Mouse (Mus musculus): ENCODE data around the gene Olfr676. TPM values are rescaled to one million over a fixed set of nuclear protein-coding genes. Genes with fewer than 3 reads are reported as not detected.

Olfr676 gene
- total RNA-seq (2023), result not detected

GRCm38 (mm10) chr7:105032398-105032797, at the start of gene Olfr676:
Olfr676 (plus strand) TSS chr7:105032698.

GRCm38 (mm10) chr7:105001929-105002328, 30.6 kb upstream of the Olfr676 start, which contains the start of gene Olfr672:
Olfr672 (minus strand) TSS chr7:105002029.

GRCm38 (mm10) chr7:105028360-105028759, 4.1 kb upstream of the Olfr676 start, which contains the start of gene Olfr675:
Olfr675 (minus strand) TSS chr7:105028460.

GRCm38 (mm10) chr7:105064175-105064574, 31.7 kb downstream of the Olfr676 start, which contains the start of gene Olfr678:
Olfr678 (plus strand) TSS chr7:105064475.

GRCm38 (mm10) chr7:105080905-105081304, 48.4 kb downstream of the Olfr676 start, which contains the start of gene Olfr679:
Olfr679 (plus strand) TSS chr7:105081205.

Other genes starting within 250 kb of the Olfr676 start
- gene Usp17lb, start 190.1 kb upstream of the Olfr676 start, total RNA-seq (2023), result not detected
- gene Usp17la, start 175.7 kb upstream of the Olfr676 start, total RNA-seq (2023), result not detected
- not detected for gene Olfr665, start 154.7 kb upstream of the Olfr676 start, total RNA-seq (2023)
- not detected for gene Olfr666, start 136.7 kb upstream of the Olfr676 start, total RNA-seq (2023)
- not detected for gene Olfr667, start 111.2 kb upstream of the Olfr676 start, total RNA-seq (2023)
- gene Olfr668, start 104.6 kb upstream of the Olfr676 start, total RNA-seq (2023), result not detected
- gene Olfr669, start 98.5 kb upstream of the Olfr676 start, total RNA-seq (2023), result not detected
- gene Olfr670, start 70.1 kb upstream of the Olfr676 start, total RNA-seq (2023), result not detected
- gene Olfr671, start 53.6 kb upstream of the Olfr676 start, total RNA-seq (2023), result not detected
- gene Olfr672, start 30.7 kb upstream of the Olfr676 start, total RNA-seq (2023), result not detected
- gene Olfr675, start 4.2 kb upstream of the Olfr676 start, total RNA-seq (2023), result not detected
- not detected for gene Olfr677, start 18.7 kb downstream of the Olfr676 start, total RNA-seq (2023)
- not detected for gene Olfr678, start 31.8 kb downstream of the Olfr676 start, total RNA-seq (2023)
- not detected for gene Olfr679, start 48.5 kb downstream of the Olfr676 start, total RNA-seq (2023)
- not detected for gene Olfr680-ps1, start 60.1 kb downstream of the Olfr676 start, total RNA-seq (2023)
- gene Olfr681, start 84.1 kb downstream of the Olfr676 start, total RNA-seq (2023), result not detected
- gene Olfr683, start 114.3 kb downstream of the Olfr676 start, total RNA-seq (2023), result not detected
- not detected for gene Olfr684, start 131.0 kb downstream of the Olfr676 start, total RNA-seq (2023)
- not detected for gene Olfr685, start 153.3 kb downstream of the Olfr676 start, total RNA-seq (2023)
- gene Olfr686, start 174.8 kb downstream of the Olfr676 start, total RNA-seq (2023), result not detected

Measured in CD4-positive naive resting alpha-beta T cell, adult 76 days (primary cell).